Mouse (Mus musculus) MEL (cell line): ENCODE measurements around the gene Ccdc182.

Experiments
- EP300 ChIP-seq, 2 experiments: IDR thresholded peaks; 2 replicates each; pipeline ENCODE4 v1.6.1; 2011; ENCODE audit warnings: improper control_type of control experiment in 2 of 2, low read length in 2 of 2, low read depth in 1 of 2, mild to moderate bottlenecking in 1 of 2
- MEF2A ChIP-seq: IDR thresholded peaks from 2 replicates; pipeline ENCODE4 v1.6.1; 2014; ENCODE audit warnings: low read depth, mild to moderate bottlenecking, inconsistent platforms, low read length, improper control_type of control experiment; ENCODE audit not compliant: poor library complexity, insufficient replicate concordance, severe bottlenecking; ENCODE audit errors: extremely low read depth
- POLR2A ChIP-seq, 2 experiments: IDR thresholded peaks; 2 replicates each; pipeline ENCODE4 v1.6.1; 2011 to 2012; ENCODE audit warnings: low read length in 2 of 2, mild to moderate bottlenecking in 2 of 2, control low read depth in 1 of 2, improper control_type of control experiment in 1 of 2, low read depth in 1 of 2, moderate library complexity in 1 of 2; ENCODE audit not compliant: control insufficient read depth in 1 of 2, insufficient read depth in 1 of 2, poor library complexity in 1 of 2

- TF ChIP-seq POLR2A (IDR thresholded peaks at IDR 0.05; ENCODE audit: control insufficient read depth in 1 of 2, insufficient read depth in 1 of 2, low read depth in 1 of 2, low read length in 2 of 2, poor library complexity in 1 of 2) (no peak), MEF2A (no peak), EP300 (IDR thresholded peaks at IDR 0.05; ENCODE audit: low read depth in 1 of 2, low read length in 2 of 2) (no peak)
These were observed 40.9 kb upstream of the Ccdc182 start for GRCm38 (mm10) chr11:88252767-88253513.
